Comparison of ENCODE assay signal across 8 mouse cellular contexts in the genomic region with DNA sequence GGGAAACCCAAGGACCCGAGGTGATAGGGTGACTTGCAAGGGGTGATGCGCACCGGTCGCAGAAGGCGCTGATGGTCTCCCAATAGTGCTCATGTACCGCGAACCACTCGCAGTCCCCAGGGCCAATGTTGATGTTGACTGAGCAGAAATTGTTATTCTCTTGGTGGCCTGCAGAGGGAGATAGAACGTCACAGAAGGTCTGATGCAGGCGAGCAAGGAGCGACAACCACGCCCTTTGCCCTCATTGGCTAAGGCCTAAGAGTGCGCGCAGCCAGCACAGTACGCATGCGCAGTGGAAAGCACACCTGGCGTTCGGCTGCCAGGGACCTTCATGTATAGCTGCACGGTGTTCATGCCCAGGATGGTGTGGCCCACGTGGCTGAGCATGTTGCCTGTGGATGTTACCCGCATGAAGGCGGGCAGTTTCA. TPM values are rescaled to one million over a fixed set of nuclear protein-coding genes. Genes with fewer than 3 reads are reported as not detected.
A peak's percentile ranks its signal among the peaks of the same experiment; 100 is the strongest.
DNase-seq lines count a peak whose midpoint lies in the region; ATAC-seq and TF ChIP-seq lines count a peak whose summit lies in the region.

No protein-coding gene starts in this region.

- peak; percentile 91 to 99 for TF ChIP-seq CTCF in CH12.LX (conservative IDR thresholded peaks at IDR 0.05 in 1 of 2, IDR thresholded peaks at IDR 0.05 in 1 of 2; ENCODE audit: low read depth in 2 of 2, low read length in 2 of 2)
- peak; percentile 99 for TF ChIP-seq CTCF in liver, postnatal 0 days (IDR thresholded peaks at IDR 0.05; ENCODE audit: low read depth)

- H3K79me2 ChIP-seq in CH12.LX (replicated peaks; ENCODE audit: control insufficient read depth, extremely low read depth, insufficient read depth, poor library complexity, severe bottlenecking) = 0 out of 2 replicates have a peak, but pooled peaks cover 4% of the 10 kb centered on the region

- H3K9ac ChIP-seq in CH12.LX (ENCODE audit: insufficient read depth, low read depth) = no peak overlapping the region
- H3K9ac ChIP-seq in forebrain, embryonic 13.5 days = no peak overlapping the region
- no peak overlapping the region for H3K9ac ChIP-seq in liver, postnatal 0 days (replicated peaks)
- H3K9ac ChIP-seq in neural tube, embryonic 14.5 days (replicated peaks; ENCODE audit: low read depth, low read length) = no peak overlapping the region

- no peak overlapping the region for H3K4me3 ChIP-seq in CH12.LX (replicated peaks in 1 of 3; ENCODE audit: low read depth in 2 of 3, low read length in 2 of 3, poor library complexity in 1 of 3)
- peak overlapping the region; percentile 17 for H3K4me3 ChIP-seq in forebrain, embryonic 13.5 days
- H3K4me3 ChIP-seq in liver, postnatal 0 days (ENCODE audit: low read depth, low read length) = no peak overlapping the region
- no peak overlapping the region for H3K4me3 ChIP-seq in neural tube, embryonic 14.5 days (ENCODE audit: low read depth, low read length)

- peak; percentile 72 for TF ChIP-seq POLR2A in CH12.LX (IDR thresholded peaks at IDR 0.05; ENCODE audit: low read depth, low read length)

- dilution Hi-C loops in CH12.LX (cut with MboI; ENCODE audit: extremely low pct_ligation_motif_present, extremely low pct_unique_long_range_greater_than_20kb, low sequenced_read_pairs) = no loop called here

- peak; percentile 100 for TF ChIP-seq RAD21 in CH12.LX (IDR thresholded peaks at IDR 0.05; ENCODE audit: low read depth, low read length)

- peak; percentile 99 for DNase-seq in CH12.LX (ENCODE audit: extremely low read depth)
- peak; percentile 84 to 91 for DNase-seq in heart, postnatal 14 days
- DNase-seq in layer of hippocampus, adult 11-12 months (ENCODE audit: low spot score) = peak; percentile 92
- DNase-seq in liver, postnatal 0 days = peak; percentile 91
- peak; percentile 84 for DNase-seq in testis, postnatal 14 days (ENCODE audit: low spot score)

- in situ Hi-C loops in CH12.LX (cut with MboI; ENCODE audit: low pct_ligation_motif_present, low pct_unique_long_range_greater_than_20kb, low sequenced_read_pairs) = loop anchor here (10.0 kb wide), 1 partner anchor 124 kb away; no protein-coding TSS in a partner anchor

- peak; percentile 63 for ATAC-seq in cerebellum, adult (ENCODE audit: insufficient number of reproducible peaks, low FRiP score, low TSS enrichment)
- ATAC-seq in forebrain, embryonic 13.5 days = peak; percentile 71
- ATAC-seq in liver, postnatal 0 days = peak; percentile 83
- peak; percentile 76 for ATAC-seq in neural tube, embryonic 14.5 days (ENCODE audit: low read depth)

- no peak for TF ChIP-seq EP300 in CH12.LX (IDR thresholded peaks at IDR 0.05; ENCODE audit: low read length)
- TF ChIP-seq EP300 in liver, postnatal 0 days (IDR thresholded peaks at IDR 0.05; ENCODE audit: low read depth) = no peak

- no peaks in the 10 kb centered on the region for H3K9me3 ChIP-seq in CH12.LX (replicated peaks; ENCODE audit: low read length)
- H3K9me3 ChIP-seq in forebrain, embryonic 13.5 days (replicated peaks) = no peaks in the 10 kb centered on the region
- no peaks in the 10 kb centered on the region for H3K9me3 ChIP-seq in liver, postnatal 0 days (ENCODE audit: low read length)
- no peaks in the 10 kb centered on the region for H3K9me3 ChIP-seq in neural tube, embryonic 14.5 days (ENCODE audit: control insufficient read depth, low read length)

- no peak overlapping the region for H3K27ac ChIP-seq in CH12.LX (ENCODE audit: insufficient read depth, low read depth)
- H3K27ac ChIP-seq in forebrain, embryonic 13.5 days = no peak overlapping the region
- H3K27ac ChIP-seq in liver, postnatal 0 days (ENCODE audit: low read depth) = no peak overlapping the region
- H3K27ac ChIP-seq in neural tube, embryonic 14.5 days (ENCODE audit: low read depth, low read length) = no peak overlapping the region

- H3K4me2 ChIP-seq in CH12.LX (ENCODE audit: insufficient read depth, low read depth, poor library complexity, severe bottlenecking) = no peak overlapping the region
- no peak overlapping the region for H3K4me2 ChIP-seq in forebrain, embryonic 13.5 days
- 0 out of 2 replicates have a peak overlapping the region, but pooled peaks have one; percentile 27 for H3K4me2 ChIP-seq in liver, postnatal 0 days (ENCODE audit: low read depth, low read length)
- H3K4me2 ChIP-seq in neural tube, embryonic 14.5 days (ENCODE audit: low read depth, low read length) = no peak overlapping the region

- no peaks in the 10 kb centered on the region for H3K27me3 ChIP-seq in CH12.LX (replicated peaks)
- H3K27me3 ChIP-seq in forebrain, embryonic 13.5 days = peaks cover 30% of the 10 kb centered on the region
- no peaks in the 10 kb centered on the region for H3K27me3 ChIP-seq in liver, postnatal 0 days (ENCODE audit: insufficient read depth, low read length)
- no peaks in the 10 kb centered on the region for H3K27me3 ChIP-seq in neural tube, embryonic 14.5 days (ENCODE audit: control insufficient read depth, insufficient read depth, low read length)

- H3K36me3 ChIP-seq in CH12.LX (replicated peaks in 1 of 2; ENCODE audit: control insufficient read depth in 1 of 2, insufficient read depth in 1 of 2, low read length in 1 of 2) = peaks cover 66 to 81% of the 10 kb centered on the region in 2 experiments
- peaks cover 86% of the 10 kb centered on the region for H3K36me3 ChIP-seq in forebrain, embryonic 13.5 days (ENCODE audit: poor library complexity, severe bottlenecking)
- H3K36me3 ChIP-seq in liver, postnatal 0 days (replicated peaks; ENCODE audit: insufficient read depth, low read length) = peaks cover 53% of the 10 kb centered on the region
- peaks cover 61% of the 10 kb centered on the region for H3K36me3 ChIP-seq in neural tube, embryonic 14.5 days (ENCODE audit: control insufficient read depth, insufficient read depth, low read length)

- intact Hi-C loops in heart, postnatal 14 days (cut with DNase I) = loop anchor here (2.0 kb wide), 2 partner anchors 30 to 114 kb away; no protein-coding TSS in a partner anchor

- H3K4me1 ChIP-seq in CH12.LX (ENCODE audit: control insufficient read depth in 1 of 2, insufficient read depth in 2 of 2) = peaks cover 5 to 17% of the 10 kb centered on the region in 2 experiments; a peak in 2 of 4 replicates
- H3K4me1 ChIP-seq in forebrain, embryonic 13.5 days = peaks cover 39% of the 10 kb centered on the region
- H3K4me1 ChIP-seq in liver, postnatal 0 days (ENCODE audit: insufficient read depth) = peaks cover 7% of the 10 kb centered on the region
- H3K4me1 ChIP-seq in neural tube, embryonic 14.5 days (ENCODE audit: control insufficient read depth, insufficient read depth, low read length) = 0 out of 2 replicates have a peak, but pooled peaks cover 7% of the 10 kb centered on the region

- 15% methylated on average over 22 of the region's 22 CpGs for WGBS in forebrain, embryonic 13.5 days
- WGBS in liver, postnatal 0 days (ENCODE audit: insufficient replicate concordance) = 32% methylated on average over 22 of the region's 22 CpGs
- WGBS in neural tube, embryonic 14.5 days = 13% methylated on average over 22 of the region's 22 CpGs

TF ChIP-seq in CH12.LX, 34 proteins besides CTCF, POLR2A, EP300 and RAD21 (continues in another document):
- TF ChIP-seq MXI1 (IDR thresholded peaks at IDR 0.05; ENCODE audit: low read depth, low read length) = peak; percentile 84
- no peak for TF ChIP-seq ELF1 (IDR thresholded peaks at IDR 0.05; ENCODE audit: low read depth, low read length)

RNA-seq across cellular contexts. Expression of a gene that starts 3.2 kb away (rescaled TPM):
- total RNA-seq in CH12.LX (2012; rRNA removed) (0.25 and 0.38 TPM in 2 replicates), CH12.LX (2014; rRNA removed) (not detected in 2 replicates)
- polyA plus RNA-seq in CH12.LX (2012; ENCODE audit: insufficient read length, low read depth) = 0.16 and 0.22 TPM in 2 replicates
- polyA plus RNA-seq in forebrain, embryonic 13.5 days (2015; fragmentation: Nextera tagmentation; extraction: Ambion mirVana) = 6.3 and 6.6 TPM in 2 replicates
- 10 to 100 TPM; 37.4 to 39.6 TPM for total RNA-seq in heart, postnatal 14 days (2021)
- polyA plus RNA-seq in liver, postnatal 0 days (2015; fragmentation: Nextera tagmentation; extraction: Ambion mirVana) = 12.3 and 14.0 TPM in 2 replicates
- 2.3 and 5.3 TPM in 2 replicates for polyA plus RNA-seq in neural tube, embryonic 14.5 days (2014; fragmentation: Nextera tagmentation; extraction: Ambion mirVana)

RNA-seq across cellular contexts. Expression of a gene that starts 5.8 kb away (rescaled TPM):
- 28.4 and 37.4 TPM in 2 replicates for total RNA-seq in CH12.LX (2012; rRNA removed)
- 27.3 and 29.3 TPM in 2 replicates for total RNA-seq in CH12.LX (2014; rRNA removed)
- polyA plus RNA-seq in CH12.LX (2012; ENCODE audit: insufficient read length, low read depth) = 29.5 and 33.2 TPM in 2 replicates
- polyA plus RNA-seq in forebrain, embryonic 13.5 days (2015; fragmentation: Nextera tagmentation; extraction: Ambion mirVana) = 45.9 and 48.6 TPM in 2 replicates
- 10 to 100 TPM; 25.0 to 29.3 TPM for total RNA-seq in heart, postnatal 14 days (2021)
- 4.7 and 5.4 TPM in 2 replicates for polyA plus RNA-seq in liver, postnatal 0 days (2015; fragmentation: Nextera tagmentation; extraction: Ambion mirVana)
- 21.3 and 29.9 TPM in 2 replicates for polyA plus RNA-seq in neural tube, embryonic 14.5 days (2014; fragmentation: Nextera tagmentation; extraction: Ambion mirVana)

RNA-seq across cellular contexts. Expression of a gene that starts 5.9 kb away (rescaled TPM):
- 193 and 208 TPM in 2 replicates for total RNA-seq in CH12.LX (2012; rRNA removed)
- 161 and 201 TPM in 2 replicates for total RNA-seq in CH12.LX (2014; rRNA removed)
- 137 and 153 TPM in 2 replicates for polyA plus RNA-seq in CH12.LX (2012; ENCODE audit: insufficient read length, low read depth)
- polyA plus RNA-seq in forebrain, embryonic 13.5 days (2015; fragmentation: Nextera tagmentation; extraction: Ambion mirVana) = 100.0 and 108 TPM in 2 replicates
- 10 to 100 TPM; 85.4 to 91.7 TPM for total RNA-seq in heart, postnatal 14 days (2021)
- polyA plus RNA-seq in liver, postnatal 0 days (2015; fragmentation: Nextera tagmentation; extraction: Ambion mirVana) = 83.7 and 83.9 TPM in 2 replicates
- polyA plus RNA-seq in neural tube, embryonic 14.5 days (2014; fragmentation: Nextera tagmentation; extraction: Ambion mirVana) = 112 and 132 TPM in 2 replicates

RNA-seq across cellular contexts. Expression of a gene that starts 12.3 kb away (rescaled TPM):
- total RNA-seq in CH12.LX (2012; rRNA removed) (2.9 and 5.7 TPM in 2 replicates), CH12.LX (2014; rRNA removed) (0.36 and 0.66 TPM in 2 replicates)
- 6.0 and 7.2 TPM in 2 replicates for polyA plus RNA-seq in CH12.LX (2012; ENCODE audit: insufficient read length, low read depth)
- 55.4 and 59.3 TPM in 2 replicates for polyA plus RNA-seq in forebrain, embryonic 13.5 days (2015; fragmentation: Nextera tagmentation; extraction: Ambion mirVana)
- 10 to 100 TPM; 45.7 to 50.6 TPM for total RNA-seq in heart, postnatal 14 days (2021)
- polyA plus RNA-seq in liver, postnatal 0 days (2015; fragmentation: Nextera tagmentation; extraction: Ambion mirVana) = 7.4 and 8.2 TPM in 2 replicates
- 36.1 and 37.5 TPM in 2 replicates for polyA plus RNA-seq in neural tube, embryonic 14.5 days (2014; fragmentation: Nextera tagmentation; extraction: Ambion mirVana)

RNA-seq across cellular contexts. Expression of a gene that starts 32.0 kb away (rescaled TPM):
- total RNA-seq in CH12.LX (2012; rRNA removed) (66.4 and 69.6 TPM in 2 replicates), CH12.LX (2014; rRNA removed) (30.6 and 31.9 TPM in 2 replicates)
- polyA plus RNA-seq in CH12.LX (2012; ENCODE audit: insufficient read length, low read depth) = 87.1 and 92.0 TPM in 2 replicates
- 104 and 106 TPM in 2 replicates for polyA plus RNA-seq in forebrain, embryonic 13.5 days (2015; fragmentation: Nextera tagmentation; extraction: Ambion mirVana)
- 10 to 100 TPM; 45.4 to 47.4 TPM for total RNA-seq in heart, postnatal 14 days (2021)
- 7.8 and 8.7 TPM in 2 replicates for polyA plus RNA-seq in liver, postnatal 0 days (2015; fragmentation: Nextera tagmentation; extraction: Ambion mirVana)
- 86.0 and 89.6 TPM in 2 replicates for polyA plus RNA-seq in neural tube, embryonic 14.5 days (2014; fragmentation: Nextera tagmentation; extraction: Ambion mirVana)
